Mouse (Mus musculus): ENCODE measurements at regions not wholly inside any gene's neighbourhood (a gene's known extent, or its start where the extent isn't known, plus 50 kb on each side); places are given as distances from the start of the nearest gene placed in this dataset.

- TF ChIP-seq CTCF (IDR thresholded peaks at IDR 0.05; ENCODE audit: borderline replicate concordance, insufficient read depth, low read length): no peak
- no peak for TF ChIP-seq POLR2A (IDR thresholded peaks at IDR 0.05; ENCODE audit: low read depth, low read length)
These were observed 783.5 kb downstream of the Galc start for GRCm38 (mm10) chr12:97475751-97476150.

Measured in embryonic fibroblast, embryonic 13.5 days (primary cell).